Mouse (Mus musculus): ENCODE data around the gene Adam12. TPM values are rescaled to one million over a fixed set of nuclear protein-coding genes. Genes with fewer than 3 reads are reported as not detected.

The Adam12 gene
- polyA plus RNA-seq, 1 experiment, result 1.4 TPM

DNA sequence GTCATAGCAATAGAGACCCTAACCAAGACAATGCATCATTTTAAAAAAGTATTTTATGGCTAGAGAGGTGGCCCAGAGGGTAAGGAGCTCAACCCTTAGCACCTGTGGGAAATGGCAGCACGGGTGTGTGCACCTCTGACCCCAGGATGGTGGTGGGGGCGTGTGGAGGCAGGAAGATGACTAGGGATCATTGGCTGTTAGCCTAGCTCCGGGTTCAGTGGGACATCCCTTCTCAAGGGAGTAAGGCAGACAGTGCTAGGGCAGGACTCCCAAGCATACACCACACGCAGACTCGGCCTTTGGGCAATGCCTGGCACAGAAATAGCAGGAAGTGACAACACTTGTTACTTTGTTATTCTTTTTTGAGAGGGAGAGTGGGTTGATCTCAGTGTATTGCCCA, 359.2 kb downstream of the Adam12 start:
- TF ChIP-seq POLR2A (IDR thresholded peaks at IDR 0.05; ENCODE audit: borderline replicate concordance, insufficient read depth, low read length), result no peak
- TF ChIP-seq CTCF (IDR thresholded peaks at IDR 0.05; ENCODE audit: borderline replicate concordance, insufficient read depth, low read depth, low read length), result no peak
- DNase-seq, result no peak
- Histone ChIP-seq H3K27me3 (ENCODE audit: control insufficient read depth, insufficient read depth, low read length) (no peaks in the 10 kb centered on the region), H3K4me3 (replicated peaks; ENCODE audit: insufficient read depth, low read depth, low read length) (no peak overlapping the region), H3K27ac (ENCODE audit: insufficient read depth, low read length) (no peak overlapping the region), H3K4me1 (ENCODE audit: control insufficient read depth, insufficient read depth, low read length) (no peaks in the 10 kb centered on the region)
- WGBS, result 80% methylated on average over 5 of the region's 5 CpGs

DNA sequence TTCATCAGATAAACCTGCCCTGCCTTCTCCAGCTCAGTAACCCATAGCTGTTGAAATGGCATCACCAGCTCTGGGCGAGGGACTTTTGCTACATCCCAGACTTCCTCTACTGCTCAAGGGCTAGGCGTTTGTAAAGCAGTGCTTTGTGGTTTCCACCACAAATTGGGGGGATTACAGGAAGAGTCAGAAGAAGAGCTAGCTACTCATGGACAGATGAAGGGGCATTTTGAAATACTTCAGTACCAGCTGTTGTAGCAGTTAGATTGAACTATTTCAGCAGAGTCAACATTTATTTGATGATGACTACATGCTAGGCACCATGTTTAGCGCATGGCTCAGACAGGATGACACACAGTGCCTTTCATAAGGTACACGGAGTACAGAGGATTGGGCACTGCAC, 361.7 kb downstream of the Adam12 start:
- TF ChIP-seq CTCF (IDR thresholded peaks at IDR 0.05; ENCODE audit: borderline replicate concordance, insufficient read depth, low read depth, low read length), result no peak
- no peak for TF ChIP-seq POLR2A (IDR thresholded peaks at IDR 0.05; ENCODE audit: borderline replicate concordance, insufficient read depth, low read length)
- H3K4me3 ChIP-seq (replicated peaks; ENCODE audit: insufficient read depth, low read depth, low read length), result no peak overlapping the region
- H3K27me3 ChIP-seq (ENCODE audit: control insufficient read depth, insufficient read depth, low read length), result no peaks in the 10 kb centered on the region
- no peaks in the 10 kb centered on the region for H3K4me1 ChIP-seq (ENCODE audit: control insufficient read depth, insufficient read depth, low read length)
- no peak overlapping the region for H3K27ac ChIP-seq (ENCODE audit: insufficient read depth, low read length)
- WGBS, result 92% methylated on average over 4 of the region's 4 CpGs
- no peak for DNase-seq

- no peak for DNase-seq
- no peaks in the 10 kb centered on the region for H3K4me1 ChIP-seq (ENCODE audit: control insufficient read depth, insufficient read depth, low read length)
- no peaks in the 10 kb centered on the region for H3K27me3 ChIP-seq (ENCODE audit: control insufficient read depth, insufficient read depth, low read length)
- H3K4me3 ChIP-seq (replicated peaks; ENCODE audit: insufficient read depth, low read depth, low read length), result no peak overlapping the region
- WGBS, result 96% methylated on average over 4 of the region's 4 CpGs
- H3K27ac ChIP-seq (ENCODE audit: insufficient read depth, low read length), result no peak overlapping the region
- TF ChIP-seq CTCF (IDR thresholded peaks at IDR 0.05; ENCODE audit: borderline replicate concordance, insufficient read depth, low read depth, low read length), result no peak
- no peak for TF ChIP-seq POLR2A (IDR thresholded peaks at IDR 0.05; ENCODE audit: borderline replicate concordance, insufficient read depth, low read length)
Observed at GRCm38 (mm10) chr7:133863684-133864083, 368.3 kb downstream of the Adam12 start.

DNA sequence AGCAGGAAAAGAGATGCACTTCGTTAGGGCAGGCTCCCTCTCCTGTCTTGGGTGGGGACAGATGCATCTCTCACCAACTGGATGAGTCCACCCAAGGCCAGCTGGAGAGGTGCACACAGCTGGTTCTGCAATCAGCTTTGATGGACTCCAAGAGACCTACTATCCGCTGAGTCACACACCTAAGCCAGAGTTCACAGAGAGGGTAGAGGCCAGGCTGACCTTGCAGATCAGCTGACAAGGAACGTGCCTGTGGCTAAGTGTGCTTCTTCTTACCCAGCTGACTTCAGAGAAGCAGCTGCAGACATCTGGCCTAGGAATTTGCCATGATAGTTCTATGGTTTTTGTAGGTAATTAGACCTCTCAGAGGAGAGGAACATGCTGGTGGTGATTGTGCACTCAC, 368.8 kb downstream of the Adam12 start:
- no peak overlapping the region for H3K27ac ChIP-seq (ENCODE audit: insufficient read depth, low read length)
- TF ChIP-seq POLR2A (IDR thresholded peaks at IDR 0.05; ENCODE audit: borderline replicate concordance, insufficient read depth, low read length), result no peak
- TF ChIP-seq CTCF (IDR thresholded peaks at IDR 0.05; ENCODE audit: borderline replicate concordance, insufficient read depth, low read depth, low read length), result no peak

GRCm38 (mm10) chr7:133862723-133863122, 369.2 kb downstream of the Adam12 start:
- Histone ChIP-seq H3K4me1 (ENCODE audit: control insufficient read depth, insufficient read depth, low read length) (0 out of 2 replicates have a peak, but pooled peaks cover 3% of the 10 kb centered on the region), H3K27me3 (ENCODE audit: control insufficient read depth, insufficient read depth, low read length) (no peaks in the 10 kb centered on the region), H3K27ac (ENCODE audit: insufficient read depth, low read length) (no peak overlapping the region), H3K4me3 (replicated peaks; ENCODE audit: insufficient read depth, low read depth, low read length) (no peak overlapping the region)
- no peak for DNase-seq
- TF ChIP-seq CTCF (IDR thresholded peaks at IDR 0.05; ENCODE audit: borderline replicate concordance, insufficient read depth, low read depth, low read length), result no peak
- no peak for TF ChIP-seq POLR2A (IDR thresholded peaks at IDR 0.05; ENCODE audit: borderline replicate concordance, insufficient read depth, low read length)
- WGBS, result 79% methylated on average over 5 of the region's 5 CpGs

More for the DNA sequence above, 368.8 kb downstream of the Adam12 start:
- no peak for DNase-seq
- Histone ChIP-seq H3K4me1 (ENCODE audit: control insufficient read depth, insufficient read depth, low read length) (0 out of 2 replicates have a peak, but pooled peaks cover under 1% of the 10 kb centered on the region), H3K27me3 (ENCODE audit: control insufficient read depth, insufficient read depth, low read length) (no peaks in the 10 kb centered on the region), H3K4me3 (replicated peaks; ENCODE audit: insufficient read depth, low read depth, low read length) (no peak overlapping the region)
- WGBS, result 93% methylated on average over 3 of the region's 3 CpGs

- TF ChIP-seq POLR2A (IDR thresholded peaks at IDR 0.05; ENCODE audit: borderline replicate concordance, insufficient read depth, low read length) (no peak), CTCF (IDR thresholded peaks at IDR 0.05; ENCODE audit: borderline replicate concordance, insufficient read depth, low read depth, low read length) (no peak)
- no peak overlapping the region for H3K27ac ChIP-seq (ENCODE audit: insufficient read depth, low read length)
- WGBS, result 68% methylated on average over 6 of the region's 6 CpGs
- no peaks in the 10 kb centered on the region for H3K27me3 ChIP-seq (ENCODE audit: control insufficient read depth, insufficient read depth, low read length)
- no peak overlapping the region for H3K4me3 ChIP-seq (replicated peaks; ENCODE audit: insufficient read depth, low read depth, low read length)
- DNase-seq, result no peak
- H3K4me1 ChIP-seq (ENCODE audit: control insufficient read depth, insufficient read depth, low read length), result 0 out of 2 replicates have a peak, but pooled peaks cover 3% of the 10 kb centered on the region
Observed at GRCm38 (mm10) chr7:133862233-133862632, 369.7 kb downstream of the Adam12 start.

DNA sequence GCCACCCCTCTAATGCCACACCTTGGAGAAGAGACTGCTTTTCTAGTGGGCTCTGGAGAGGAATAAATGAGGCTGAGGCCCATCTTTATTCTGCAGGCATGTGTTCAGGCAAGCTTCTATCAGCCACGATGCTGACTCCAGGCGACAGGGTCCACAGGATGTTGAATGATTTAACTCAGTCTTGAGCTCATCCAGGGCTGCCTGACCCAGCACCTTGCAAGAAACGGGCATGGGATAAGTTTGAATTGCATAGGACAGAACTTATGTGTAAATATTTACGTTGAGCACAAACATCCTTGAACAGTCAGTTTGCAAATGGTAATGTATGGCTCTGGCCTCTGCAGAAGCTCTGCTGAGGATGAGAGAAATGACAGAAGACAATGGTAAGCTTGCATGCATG, 372.4 kb downstream of the Adam12 start:
- no peak for TF ChIP-seq POLR2A (IDR thresholded peaks at IDR 0.05; ENCODE audit: borderline replicate concordance, insufficient read depth, low read length)
- TF ChIP-seq CTCF (IDR thresholded peaks at IDR 0.05; ENCODE audit: borderline replicate concordance, insufficient read depth, low read depth, low read length), result no peak
- DNase-seq, result no peak
- H3K27ac ChIP-seq (ENCODE audit: insufficient read depth, low read length), result no peak overlapping the region
- H3K4me3 ChIP-seq (replicated peaks; ENCODE audit: insufficient read depth, low read depth, low read length), result no peak overlapping the region
- H3K27me3 ChIP-seq (ENCODE audit: control insufficient read depth, insufficient read depth, low read length), result no peaks in the 10 kb centered on the region; the same call in 1 of the 2 replicates
- 0 out of 2 replicates have a peak, but pooled peaks cover 3% of the 10 kb centered on the region for H3K4me1 ChIP-seq (ENCODE audit: control insufficient read depth, insufficient read depth, low read length)
- WGBS, result 94% methylated on average over 4 of the region's 4 CpGs

- 0 out of 2 replicates have a peak, but pooled peaks cover 3% of the 10 kb centered on the region for H3K4me1 ChIP-seq (ENCODE audit: control insufficient read depth, insufficient read depth, low read length)
- TF ChIP-seq POLR2A (IDR thresholded peaks at IDR 0.05; ENCODE audit: borderline replicate concordance, insufficient read depth, low read length), result no peak
- no peak for TF ChIP-seq CTCF (IDR thresholded peaks at IDR 0.05; ENCODE audit: borderline replicate concordance, insufficient read depth, low read depth, low read length)
- WGBS, result 35% methylated on average over 3 of the region's 3 CpGs
- H3K4me3 ChIP-seq (replicated peaks; ENCODE audit: insufficient read depth, low read depth, low read length), result no peak overlapping the region
- H3K27ac ChIP-seq (ENCODE audit: insufficient read depth, low read length), result no peak overlapping the region
- no peaks in the 10 kb centered on the region; the same call in 1 of the 2 replicates for H3K27me3 ChIP-seq (ENCODE audit: control insufficient read depth, insufficient read depth, low read length)
- peak; percentile 20 to 42 for DNase-seq
Observed at GRCm38 (mm10) chr7:133858506-133858905, 373.4 kb downstream of the Adam12 start.

Measured in cerebellum, adult 2 months (tissue).